Mouse (Mus musculus) telencephalon, adult 2 months (tissue): ENCODE measurements around the gene D630045J12Rik.

Source experiments
- DNase-seq: peaks from one replicate; pipeline ENCODE4 v3.0.0-alpha.2; 2011; ENCODE audit warnings: low read depth, low spot score

The D630045J12Rik gene

DNA sequence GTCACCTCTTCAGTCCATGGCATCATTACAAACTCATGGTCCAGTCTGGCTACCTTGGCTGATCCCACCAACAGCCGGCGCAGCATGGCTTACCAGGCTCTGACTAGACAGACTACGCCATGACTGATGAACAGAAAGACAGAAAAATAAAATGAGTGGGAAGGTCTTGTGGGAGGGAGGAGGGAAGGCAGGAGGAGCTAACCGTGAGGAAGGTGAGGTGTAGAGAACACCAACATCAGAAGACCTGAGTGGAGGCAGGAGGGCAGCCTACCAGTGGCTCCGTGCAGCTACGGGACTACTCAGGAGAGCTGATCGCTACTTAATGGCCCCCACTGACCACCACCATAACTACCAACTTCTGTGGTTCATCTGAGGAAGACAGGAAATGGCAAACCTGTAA, 60.9 kb downstream of the D630045J12Rik start:
- DNase-seq, result no peak

DNA sequence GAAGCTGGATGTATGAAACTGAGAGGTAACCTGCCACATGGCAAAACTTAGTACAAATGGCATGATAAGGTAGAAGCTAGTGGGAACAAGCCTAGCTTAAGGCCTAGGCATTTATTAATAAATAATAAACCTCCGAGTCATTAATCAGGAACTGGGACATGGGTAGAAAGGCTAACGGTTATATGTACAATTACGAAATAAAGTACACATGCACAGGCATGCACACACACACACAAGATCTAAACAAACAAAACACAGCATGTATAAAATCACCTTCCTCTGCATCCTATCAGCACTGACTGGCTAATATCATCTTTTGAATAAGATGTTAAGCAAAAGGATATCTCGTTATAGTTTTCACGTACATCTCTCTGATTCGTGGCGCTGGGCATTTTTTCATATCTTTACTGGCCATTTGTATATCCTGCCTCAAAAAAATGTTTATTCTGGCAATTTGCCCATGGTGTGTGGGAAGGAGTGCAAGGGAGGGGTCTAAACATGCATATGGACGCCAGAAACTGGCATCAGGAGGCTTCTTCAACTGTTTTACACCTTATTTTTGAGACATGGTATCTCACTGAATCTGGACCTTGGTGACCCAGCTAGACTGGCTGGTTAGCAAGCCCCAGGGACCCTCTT, 67.4 kb downstream of the D630045J12Rik start:
- DNase-seq, result no peak

DNA sequence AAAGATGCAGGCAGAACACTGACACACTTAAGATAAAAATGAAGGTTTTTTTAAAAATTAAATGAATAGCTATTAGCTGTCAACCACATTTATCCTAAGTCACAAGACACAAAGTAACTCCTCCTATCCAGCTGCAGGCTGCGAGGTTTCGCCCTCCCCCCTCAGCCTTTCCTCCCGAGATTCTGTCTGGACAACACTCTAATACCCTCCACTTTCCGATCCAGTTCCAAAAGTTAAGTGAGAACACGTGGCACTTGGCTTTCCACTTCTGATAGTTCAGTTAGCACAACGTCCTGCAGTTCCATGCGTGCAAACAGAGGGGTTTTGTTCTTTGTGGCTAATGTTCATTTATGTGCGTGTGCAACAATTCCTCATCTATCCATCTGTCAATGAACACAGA, 69.0 kb downstream of the D630045J12Rik start:
- DNase-seq, result no peak

DNA sequence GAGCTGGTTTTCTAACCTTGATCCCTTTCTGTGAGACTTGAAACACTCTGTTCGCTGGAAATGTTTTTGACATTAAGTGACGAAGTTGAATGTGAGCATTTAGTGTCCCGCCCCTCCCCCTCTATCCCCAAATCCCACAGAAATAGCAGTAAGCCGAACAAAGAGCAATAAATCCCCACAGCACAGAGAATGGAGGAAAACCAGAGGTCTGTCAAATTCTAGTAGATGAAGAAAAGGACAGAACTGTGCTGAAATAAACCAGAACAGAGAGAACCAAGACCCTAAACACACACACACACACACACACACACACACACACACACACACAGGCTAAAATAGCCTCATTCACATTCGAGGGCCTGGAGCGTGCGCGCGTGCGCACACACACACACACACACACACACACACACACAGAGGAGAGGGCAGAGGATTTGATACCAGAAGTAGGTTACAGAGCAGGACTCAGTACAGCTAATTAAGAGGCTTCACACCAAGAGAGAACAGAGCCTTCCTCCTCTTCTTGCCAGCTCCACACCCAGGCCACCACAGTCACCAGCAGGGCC, 72.0 kb downstream of the D630045J12Rik start:
- DNase-seq, result no peak

DNA sequence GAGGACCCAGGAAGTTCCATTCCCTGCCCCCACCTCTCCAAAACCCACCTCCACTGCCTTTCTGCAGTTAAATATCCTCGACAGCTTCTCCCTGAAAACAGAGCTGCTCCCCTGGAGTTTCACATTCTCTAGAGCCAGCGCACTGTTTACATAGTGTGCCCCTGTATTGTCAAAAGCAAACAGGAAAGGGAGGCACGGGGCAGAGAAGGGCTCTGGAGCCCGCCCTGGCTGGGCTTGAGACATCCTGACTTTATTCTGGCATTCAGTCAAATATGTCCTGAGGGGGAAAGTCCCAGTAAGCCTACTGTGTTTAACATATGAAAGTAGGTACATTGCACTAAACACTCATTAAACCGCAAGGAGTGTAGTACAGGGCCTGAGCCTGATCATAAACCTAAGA, 73.1 kb downstream of the D630045J12Rik start:
- no peak for DNase-seq

DNA sequence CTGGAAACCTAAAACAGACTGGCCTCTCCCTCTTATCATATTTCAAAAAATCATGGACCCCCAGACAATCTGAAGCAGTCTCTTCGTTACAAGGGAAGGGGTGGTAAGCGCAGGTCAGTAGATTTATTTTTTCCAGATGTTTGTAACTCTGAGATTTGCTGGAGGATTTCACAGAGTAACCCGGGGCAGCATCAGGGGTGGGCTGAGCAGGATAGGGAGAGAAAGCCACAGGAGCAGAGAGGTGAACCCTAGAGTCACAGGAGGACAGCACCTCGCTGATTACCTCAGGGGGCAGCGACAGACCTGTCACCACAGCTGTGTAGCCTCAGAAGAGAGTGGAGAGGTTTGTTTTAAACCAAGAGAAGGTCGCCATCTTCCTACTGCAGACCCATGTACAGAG, 88.4 kb downstream of the D630045J12Rik start:
- DNase-seq, result no peak

DNA sequence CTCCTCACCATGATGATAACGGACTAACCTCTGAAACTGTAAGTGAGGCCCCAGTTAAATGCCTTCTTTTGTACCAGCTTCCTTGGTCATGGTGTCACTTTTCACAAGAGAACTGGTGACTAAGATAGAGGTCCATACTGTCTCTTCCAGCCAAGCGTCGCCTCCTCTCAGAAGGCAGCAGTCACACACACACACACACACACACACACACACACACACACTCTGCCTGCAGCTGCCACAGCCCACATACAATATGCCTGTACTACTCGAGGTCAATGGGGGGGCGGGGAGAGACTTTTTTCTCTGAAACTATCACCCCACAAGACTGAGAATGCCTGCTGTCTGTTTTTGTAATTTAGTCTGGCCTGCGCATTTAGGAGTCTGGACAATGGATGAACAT, 89.1 kb downstream of the D630045J12Rik start:
- no peak for DNase-seq

DNA sequence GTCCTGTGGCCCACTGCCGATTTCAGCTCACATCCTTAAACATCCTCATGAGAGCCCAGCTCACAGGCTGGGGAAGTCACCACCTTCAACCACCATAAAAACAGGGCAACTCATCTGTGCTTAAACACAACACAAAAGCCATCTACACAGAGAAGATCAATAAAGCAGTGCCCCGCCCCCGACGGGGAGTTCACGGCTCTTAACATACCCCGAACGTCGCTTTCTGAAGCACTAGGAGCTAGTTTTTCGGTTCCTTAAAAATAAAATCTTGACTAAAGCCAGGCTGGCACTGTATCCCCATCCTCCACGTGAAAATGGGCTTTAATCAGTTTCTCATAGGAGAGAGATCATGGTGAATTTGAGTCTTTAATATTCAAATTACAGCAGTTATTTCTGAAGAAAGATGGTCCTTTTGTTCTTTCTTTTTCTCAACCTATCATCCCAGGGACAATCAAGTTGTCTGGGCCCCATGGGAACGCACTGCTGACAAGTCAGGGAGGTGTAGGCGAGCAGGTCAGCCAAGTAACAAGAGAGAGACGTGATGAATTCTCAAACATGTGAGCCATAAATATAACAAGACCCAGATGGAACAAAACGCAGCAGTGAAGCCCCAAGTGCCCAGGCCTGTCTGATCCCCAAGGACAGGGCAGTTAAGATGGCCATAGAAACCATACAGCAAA, 90.8 kb downstream of the D630045J12Rik start:
- no peak for DNase-seq

DNA sequence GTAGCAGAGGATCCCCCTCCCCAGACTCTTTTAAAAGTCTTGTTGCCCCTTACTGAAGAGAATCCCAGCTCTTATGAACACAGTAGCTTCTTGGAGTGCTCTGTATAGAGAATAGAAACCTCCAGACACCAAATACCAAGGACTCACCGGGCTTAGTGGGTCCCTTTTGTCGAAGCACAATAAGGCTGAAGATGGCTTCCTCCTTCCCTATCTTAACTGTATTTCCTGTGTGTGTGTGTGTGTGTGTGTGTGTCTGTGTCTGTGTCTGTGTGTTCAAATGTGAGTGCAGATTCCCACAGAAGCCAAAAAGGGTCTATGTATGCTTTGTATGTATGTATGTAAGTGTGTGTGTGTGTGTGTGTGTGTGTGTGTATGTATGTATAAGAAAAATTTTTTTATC, 93.3 kb downstream of the D630045J12Rik start:
- DNase-seq, result no peak

DNA sequence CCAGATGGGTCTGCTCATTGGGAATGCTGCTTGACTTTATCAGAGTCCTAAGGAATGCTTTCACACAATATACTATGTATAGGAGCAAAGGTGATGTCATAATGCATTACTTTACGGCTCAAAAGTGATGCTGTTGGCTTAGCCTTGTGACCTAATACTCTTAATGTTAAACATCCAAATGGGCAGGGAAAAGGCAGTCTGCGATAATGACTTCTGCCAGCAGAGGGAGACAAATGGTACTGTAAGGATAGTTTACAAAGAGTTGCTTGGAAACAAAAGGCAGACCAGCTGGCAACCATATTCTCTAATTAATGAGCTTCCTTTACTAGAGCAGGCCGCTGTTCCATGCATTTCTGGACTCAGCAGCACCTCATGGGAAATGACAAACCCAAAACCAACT, 93.7 kb downstream of the D630045J12Rik start:
- DNase-seq, result peak; percentile 65

DNA sequence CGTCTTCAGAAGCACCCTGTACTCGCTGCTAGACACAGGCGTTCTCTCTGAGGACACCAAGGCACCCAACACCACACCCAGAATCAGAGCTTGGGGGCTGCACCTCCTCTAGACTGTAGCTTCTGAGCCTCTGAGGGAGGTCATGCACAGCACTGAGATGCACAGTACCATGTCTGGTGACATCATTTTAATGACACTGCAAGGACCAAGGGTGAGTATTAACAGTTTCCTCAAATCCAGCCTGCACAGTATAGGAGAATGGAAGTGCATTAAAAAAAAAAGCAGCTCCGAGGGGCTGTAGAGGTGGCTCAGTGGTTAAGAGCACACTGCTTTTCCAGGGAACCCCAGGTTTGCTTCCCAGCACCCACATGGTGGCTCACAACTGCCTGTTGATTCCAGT, 94.2 kb downstream of the D630045J12Rik start:
- DNase-seq, result no peak

DNA sequence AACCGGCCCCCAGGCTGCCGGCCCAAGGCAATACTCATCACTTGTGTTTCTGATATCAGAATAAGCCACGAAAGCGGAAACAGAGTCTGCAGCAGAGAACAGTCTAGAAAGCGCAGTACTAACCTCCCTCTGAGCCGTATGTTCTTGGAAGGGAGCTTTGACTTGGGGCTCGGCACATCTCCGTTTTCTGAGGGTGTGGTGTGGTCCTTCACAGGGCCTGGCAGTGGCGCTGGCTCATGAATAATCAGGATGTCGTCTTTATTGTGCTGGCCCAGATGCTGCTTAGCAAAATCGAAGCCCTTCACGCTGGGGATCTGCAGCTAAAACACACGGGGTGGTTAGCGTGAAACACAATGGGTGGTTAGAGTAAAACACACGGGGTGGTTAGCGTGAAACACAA, 95.9 kb downstream of the D630045J12Rik start:
- DNase-seq, result no peak

DNA sequence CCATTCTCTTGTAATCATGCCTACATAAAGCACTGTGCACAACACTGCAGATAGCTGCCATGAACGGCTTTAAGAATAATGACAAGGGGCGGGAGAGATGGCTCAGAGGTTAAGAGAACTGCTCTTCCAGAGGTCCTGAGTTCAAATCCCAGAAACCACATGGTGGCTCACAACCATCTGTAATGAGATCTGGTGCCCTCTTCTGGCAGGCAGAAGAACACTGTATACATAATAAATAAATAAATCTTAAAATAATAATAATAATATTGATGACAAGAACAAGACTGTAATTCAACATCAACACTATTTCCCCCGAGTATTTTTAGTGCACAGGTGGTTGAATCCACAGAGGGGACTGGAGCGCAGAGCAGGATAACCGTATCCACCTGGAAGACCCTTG, 97.6 kb downstream of the D630045J12Rik start:
- no peak for DNase-seq

DNA sequence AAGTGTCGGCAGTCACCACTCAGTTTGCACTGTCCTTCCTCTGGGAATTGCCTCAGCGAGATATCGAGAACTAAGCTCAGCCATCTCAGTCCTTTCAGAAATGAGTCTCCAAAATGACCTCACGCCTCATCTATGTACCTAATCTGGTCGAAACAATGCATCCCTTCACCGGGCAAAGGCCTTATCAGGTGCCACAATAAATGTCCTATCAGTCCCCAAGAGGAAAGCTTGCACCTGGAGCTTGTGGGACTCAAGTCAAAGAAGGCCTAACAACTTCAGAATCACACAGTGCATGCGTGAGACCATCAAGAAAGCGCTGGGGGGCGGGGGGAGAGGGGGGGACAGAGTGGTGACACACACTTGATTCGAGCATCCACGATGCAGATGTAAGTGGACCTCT, 101.5 kb downstream of the D630045J12Rik start:
- DNase-seq, result no peak

DNA sequence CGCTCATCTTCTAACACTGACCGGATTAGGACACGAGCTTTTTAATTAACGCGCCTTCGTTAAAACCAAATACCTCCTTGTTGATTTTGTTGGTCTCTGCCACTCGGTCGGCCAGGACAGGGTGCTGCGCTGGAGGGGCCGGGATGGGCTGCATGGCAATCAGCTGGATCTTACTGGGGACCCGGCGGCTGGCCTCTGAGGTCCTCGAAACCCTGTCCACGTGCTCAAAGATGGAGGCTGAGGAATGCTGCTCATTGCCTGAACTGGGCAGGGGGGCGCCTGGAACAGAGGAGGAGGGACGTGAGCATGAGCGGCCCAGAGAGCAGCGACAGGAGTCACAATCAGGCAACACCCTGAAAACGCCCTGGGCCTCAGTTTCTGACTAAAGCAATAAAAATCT, 104.3 kb downstream of the D630045J12Rik start:
- DNase-seq, result no peak

DNA sequence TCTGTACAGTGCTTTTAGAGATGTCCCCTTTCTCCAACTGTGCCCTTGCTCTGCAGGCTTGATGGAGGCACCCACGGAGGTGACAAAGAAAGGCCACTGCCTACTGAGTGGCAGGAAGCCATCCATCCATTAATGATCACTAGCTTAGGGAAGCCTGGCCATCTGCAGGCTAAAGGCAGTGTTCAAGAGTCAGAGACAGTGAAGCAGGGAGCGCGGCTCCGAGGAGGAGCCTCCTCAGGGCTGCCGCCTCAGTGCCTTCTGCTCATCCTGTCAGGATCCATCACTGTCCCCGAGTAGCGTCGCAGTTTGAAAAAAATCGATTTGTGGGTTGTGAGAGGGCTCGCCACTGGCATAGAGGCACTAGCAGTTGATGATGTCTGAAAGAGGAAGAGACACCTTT, 105.2 kb downstream of the D630045J12Rik start:
- no peak for DNase-seq

DNA sequence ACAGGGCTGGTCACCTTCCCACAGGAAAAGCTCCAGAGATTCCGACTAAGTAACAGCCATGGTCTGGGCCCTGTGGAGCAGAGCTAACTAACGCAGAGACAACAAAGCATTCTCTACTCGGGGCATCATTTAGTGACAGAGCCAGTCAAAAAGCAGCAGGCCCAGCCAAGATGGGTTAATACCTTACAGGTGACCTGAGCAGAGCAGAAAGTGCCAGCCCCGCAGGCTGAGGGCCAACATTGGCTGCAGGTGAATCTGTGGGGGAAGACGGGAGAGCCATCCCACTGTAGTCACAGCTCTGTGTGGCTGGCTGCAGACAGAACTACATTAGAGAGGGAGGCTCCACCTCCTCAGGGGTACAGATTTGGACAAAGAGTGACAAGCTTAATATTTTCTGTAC, 106.5 kb downstream of the D630045J12Rik start:
- no peak for DNase-seq

DNA sequence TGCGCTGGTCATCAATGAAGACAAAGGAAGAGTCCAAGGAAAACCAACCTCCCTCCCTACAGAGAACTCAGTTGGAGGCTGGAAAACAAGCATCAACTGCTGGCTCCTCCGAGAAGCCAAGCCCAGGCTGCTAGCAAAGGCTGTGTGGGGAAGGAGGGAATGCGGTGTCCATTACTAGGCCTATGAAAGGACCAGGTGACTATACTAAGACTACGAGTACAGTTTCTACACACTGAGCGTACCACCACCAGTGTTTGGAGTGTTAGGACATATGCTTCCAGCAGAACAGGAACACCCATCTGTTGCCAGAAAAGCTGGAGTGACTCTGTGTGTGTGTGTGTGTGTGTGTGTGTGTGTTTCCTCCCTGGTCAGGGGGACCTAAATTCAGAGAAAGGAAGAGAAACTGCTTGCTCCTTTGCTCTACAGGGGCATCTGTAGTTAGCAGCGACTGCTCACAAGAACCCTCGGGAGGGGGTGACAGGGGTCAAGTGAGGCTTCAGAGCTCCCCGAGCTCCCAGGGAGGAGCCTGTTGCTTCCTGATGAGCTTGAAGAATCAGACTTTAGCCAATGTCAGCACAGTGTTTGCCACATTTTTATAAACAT, 108.2 kb downstream of the D630045J12Rik start:
- peak; percentile 50 for DNase-seq

DNA sequence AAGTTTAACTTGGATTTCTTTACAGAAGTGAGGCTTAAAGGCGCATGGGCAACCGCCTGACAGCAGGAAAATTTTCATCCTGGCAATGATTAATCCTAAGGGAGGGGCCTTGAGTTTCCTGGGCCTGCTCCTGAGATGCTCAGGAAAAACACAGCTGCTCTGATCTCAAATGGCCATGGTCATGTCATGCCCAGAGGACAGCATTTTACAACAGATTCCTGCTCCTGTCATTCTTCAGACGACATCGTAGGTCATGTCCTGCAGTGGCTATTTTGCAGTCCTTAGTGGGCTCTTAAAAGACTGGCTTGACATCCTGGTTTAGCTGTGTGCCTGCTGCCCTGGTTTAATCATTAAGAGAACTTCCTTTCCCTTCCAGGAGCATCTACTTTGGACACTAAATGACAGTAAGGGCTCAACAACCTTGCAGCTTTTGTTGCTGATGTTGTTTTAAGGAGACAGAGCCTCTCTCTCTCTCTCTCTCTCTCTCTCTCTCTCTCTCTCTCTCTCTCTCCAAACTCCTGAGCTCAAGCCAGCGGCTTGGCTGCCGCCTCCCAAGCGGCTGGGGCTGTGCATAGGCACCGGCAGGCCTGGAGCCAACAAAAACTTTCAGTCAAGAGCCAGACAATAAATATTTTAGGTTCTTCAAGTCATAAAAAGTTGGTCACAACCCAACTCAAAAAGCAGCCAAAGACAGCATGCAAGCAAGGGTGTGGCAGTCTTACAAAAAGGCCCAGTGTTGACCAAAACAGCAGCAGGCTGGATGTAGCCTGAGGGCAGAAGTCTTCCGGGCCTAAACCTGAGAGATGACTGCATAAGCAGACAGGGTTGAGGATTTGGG, 109.4 kb downstream of the D630045J12Rik start:
- no peak for DNase-seq

DNA sequence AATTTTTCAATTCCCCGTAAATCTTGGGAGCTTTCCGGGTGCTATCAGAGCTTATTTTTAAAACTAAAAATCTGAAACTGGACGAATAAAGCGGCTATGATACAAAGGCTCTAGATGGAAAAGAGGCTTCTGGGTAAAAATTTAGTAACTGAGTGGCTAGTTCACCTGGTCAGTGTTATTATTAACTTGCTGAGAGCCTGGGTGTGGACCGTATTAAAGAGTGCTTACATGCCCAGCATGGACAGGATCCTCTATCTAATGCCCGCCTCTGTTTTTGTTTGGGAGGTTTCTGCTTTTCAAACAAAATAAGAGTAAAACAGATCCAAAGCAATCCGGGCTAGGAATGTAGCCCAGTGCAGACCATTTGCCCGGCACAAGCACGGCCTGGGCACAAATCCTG, 113.4 kb downstream of the D630045J12Rik start:
- no peak for DNase-seq

DNA sequence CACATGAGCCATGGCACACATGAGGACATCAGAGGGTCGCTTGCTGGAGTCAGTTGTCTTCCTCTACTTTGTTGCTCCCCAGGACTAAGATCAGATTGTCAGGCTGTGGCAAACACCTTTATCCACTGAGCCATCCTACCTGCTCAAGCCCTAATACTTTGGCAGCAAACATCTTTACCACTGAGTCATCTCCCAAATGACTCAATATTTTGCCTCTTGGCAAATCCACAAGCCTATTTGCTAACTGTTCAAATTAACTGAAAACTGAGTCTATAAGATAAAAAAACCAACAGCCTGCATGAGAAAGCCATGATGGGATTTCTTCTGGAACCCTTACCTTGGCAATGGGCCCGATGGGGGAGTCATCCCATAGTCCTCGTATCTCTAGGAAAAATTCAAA, 114.7 kb downstream of the D630045J12Rik start:
- no peak for DNase-seq
